Comparison of ENCODE assay signal across 9 mouse cellular contexts in genomic region chr3:98362753-98363152, GRCm38 (mm10). TPM values are rescaled to one million over a fixed set of nuclear protein-coding genes. Genes with fewer than 3 reads are reported as not detected.
DNase-seq lines count a peak whose midpoint lies in the region; ATAC-seq and TF ChIP-seq lines count a peak whose summit lies in the region.
"Had no signal": no experiment of that assay in that cellular context is flagged by ENCODE, and none has a peak within 500 bp of the region (broad histone marks: within the 10 kb centered on the region; RNA-seq: fewer than 3 reads in every experiment).

No protein-coding gene starts in this region.

- no peaks in the 10 kb centered on the region for H3K9me3 ChIP-seq in heart, postnatal 0 days (replicated peaks; ENCODE audit: control insufficient read depth, low read length)
- no peaks in the 10 kb centered on the region for H3K9me3 ChIP-seq in heart, embryonic 11.5 days (replicated peaks; ENCODE audit: control insufficient read depth, low read length)
- no peaks in the 10 kb centered on the region for H3K9me3 ChIP-seq in embryonic facial prominence, embryonic 11.5 days (replicated peaks; ENCODE audit: control insufficient read depth, low read length)
- no peaks in the 10 kb centered on the region for H3K9me3 ChIP-seq in hindbrain, embryonic 16.5 days (ENCODE audit: control insufficient read depth, low read length)

- H3K27me3 ChIP-seq in heart, postnatal 0 days (ENCODE audit: control insufficient read depth, insufficient read depth, low read length), result 0 out of 2 replicates have a peak, but pooled peaks cover 3% of the 10 kb centered on the region
- H3K27me3 ChIP-seq in heart, embryonic 11.5 days (ENCODE audit: control insufficient read depth, insufficient read depth, low read length), result no peaks in the 10 kb centered on the region
- no peaks in the 10 kb centered on the region for H3K27me3 ChIP-seq in thymus, adult 2 months (ENCODE audit: control insufficient read depth, insufficient read depth, low read length)
- H3K27me3 ChIP-seq in embryonic facial prominence, embryonic 11.5 days (ENCODE audit: control insufficient read depth, insufficient read depth, low read length), result no peaks in the 10 kb centered on the region
- no peaks in the 10 kb centered on the region for H3K27me3 ChIP-seq in hindbrain, embryonic 16.5 days (replicated peaks; ENCODE audit: control insufficient read depth, insufficient read depth, low read length)

- H3K36me3 ChIP-seq in heart, postnatal 0 days (replicated peaks; ENCODE audit: control insufficient read depth, insufficient read depth, low read length), result no peaks in the 10 kb centered on the region
- H3K36me3 ChIP-seq in heart, embryonic 11.5 days (ENCODE audit: control insufficient read depth, insufficient read depth, low read length), result no peaks in the 10 kb centered on the region
- no peaks in the 10 kb centered on the region for H3K36me3 ChIP-seq in thymus, adult 2 months (ENCODE audit: control insufficient read depth, insufficient read depth, low read length)
- no peaks in the 10 kb centered on the region for H3K36me3 ChIP-seq in embryonic facial prominence, embryonic 11.5 days (replicated peaks; ENCODE audit: control insufficient read depth, insufficient read depth, low read depth, low read length)
- H3K36me3 ChIP-seq in hindbrain, embryonic 16.5 days (ENCODE audit: control insufficient read depth, insufficient read depth, low read length), result no peaks in the 10 kb centered on the region

- 0 out of 2 replicates have a peak, but pooled peaks have one; percentile 41 for ATAC-seq in heart, postnatal 0 days (ENCODE audit: insufficient read depth, low read depth)
- ATAC-seq in heart, embryonic 11.5 days (replicated peaks; ENCODE audit: insufficient number of reproducible peaks, low FRiP score, low TSS enrichment), result no peak
- ATAC-seq in embryonic facial prominence, embryonic 11.5 days (replicated peaks; ENCODE audit: insufficient number of reproducible peaks, low FRiP score, low TSS enrichment, low read depth), result no peak
- no peak for ATAC-seq in hindbrain, embryonic 16.5 days

- WGBS in heart, postnatal 0 days, result 19% methylated on average over 2 of the region's 2 CpGs
- WGBS in heart, embryonic 11.5 days (ENCODE audit: insufficient replicate concordance), result 33% methylated on average over 2 of the region's 2 CpGs
- WGBS in thymus, adult 2 months, result 34% methylated on average over 2 of the region's 2 CpGs
- 33% methylated on average over 2 of the region's 2 CpGs for WGBS in embryonic facial prominence, embryonic 11.5 days
- 42% methylated on average over 2 of the region's 2 CpGs for WGBS in hindbrain, embryonic 16.5 days

- no peak overlapping the region for H3K27ac ChIP-seq in heart, postnatal 0 days (ENCODE audit: low read depth)
- no peak overlapping the region for H3K27ac ChIP-seq in heart, embryonic 11.5 days (ENCODE audit: low read depth, low read length)
- no peak overlapping the region for H3K27ac ChIP-seq in thymus, adult 2 months (ENCODE audit: control insufficient read depth, insufficient read depth, low read length)
- no peak overlapping the region for H3K27ac ChIP-seq in embryonic facial prominence, embryonic 11.5 days (replicated peaks; ENCODE audit: low read depth, low read length)
- H3K27ac ChIP-seq in hindbrain, embryonic 16.5 days (ENCODE audit: low read depth, low read length), result no peak overlapping the region

- TF ChIP-seq POLR2A in thymus, adult 2 months (IDR thresholded peaks at IDR 0.05; ENCODE audit: control insufficient read depth, extremely low read depth, insufficient read depth, low read length, poor library complexity), result no peak

- TF ChIP-seq EP300 in heart, postnatal 0 days (IDR thresholded peaks at IDR 0.05; ENCODE audit: low read depth), result no peak

- DNase-seq in heart, postnatal 0 days (ENCODE audit: low spot score), result peak; percentile 38
- DNase-seq in thymus, adult 2 months, result peak; percentile 28
- no peak for DNase-seq in thymus, postnatal 4 days
- DNase-seq in embryonic facial prominence, embryonic 11.5 days (ENCODE audit: low spot score), result peak; percentile 49
- DNase-seq in MN1 (ENCODE audit: low spot score), result no peak
- DNase-seq in layer of hippocampus, postnatal 25 days (ENCODE audit: extremely low spot score in 1 of 2, low spot score in 1 of 2), result no peak

- no peak overlapping the region for H3K4me3 ChIP-seq in heart, postnatal 0 days (ENCODE audit: low read depth, low read length)
- H3K4me3 ChIP-seq in heart, embryonic 11.5 days (ENCODE audit: low read depth, low read length), result no peak overlapping the region
- H3K4me3 ChIP-seq in thymus, adult 2 months (ENCODE audit: control insufficient read depth, insufficient read depth, low read length), result no peak overlapping the region
- H3K4me3 ChIP-seq in embryonic facial prominence, embryonic 11.5 days (ENCODE audit: low read depth, low read length), result no peak overlapping the region
- no peak overlapping the region for H3K4me3 ChIP-seq in hindbrain, embryonic 16.5 days (ENCODE audit: low read length)
- H3K4me3 ChIP-seq: myocyte had no signal

- H3K4me2 ChIP-seq in heart, postnatal 0 days (ENCODE audit: low read depth, low read length), result no peak overlapping the region
- H3K4me2 ChIP-seq in heart, embryonic 11.5 days, result no peak overlapping the region
- H3K4me2 ChIP-seq in embryonic facial prominence, embryonic 11.5 days (ENCODE audit: low read depth, low read length), result no peak overlapping the region
- no peak overlapping the region for H3K4me2 ChIP-seq in hindbrain, embryonic 16.5 days (ENCODE audit: low read length)

- no peaks in the 10 kb centered on the region for H3K4me1 ChIP-seq in heart, postnatal 0 days (ENCODE audit: control insufficient read depth, insufficient read depth)
- no peaks in the 10 kb centered on the region for H3K4me1 ChIP-seq in heart, embryonic 11.5 days (ENCODE audit: control insufficient read depth, insufficient read depth, low read length)
- no peaks in the 10 kb centered on the region for H3K4me1 ChIP-seq in thymus, adult 2 months (replicated peaks; ENCODE audit: control insufficient read depth, insufficient read depth, low read length)
- H3K4me1 ChIP-seq in embryonic facial prominence, embryonic 11.5 days (ENCODE audit: control insufficient read depth, insufficient read depth, low read length), result no peaks in the 10 kb centered on the region
- no peaks in the 10 kb centered on the region for H3K4me1 ChIP-seq in hindbrain, embryonic 16.5 days (ENCODE audit: control insufficient read depth, insufficient read depth, low read depth, low read length)

- no peak overlapping the region for H3K9ac ChIP-seq in heart, postnatal 0 days (replicated peaks; ENCODE audit: low read depth, low read length)
- H3K9ac ChIP-seq in heart, embryonic 11.5 days (ENCODE audit: low read depth, low read length), result no peak overlapping the region
- H3K9ac ChIP-seq in embryonic facial prominence, embryonic 11.5 days (replicated peaks; ENCODE audit: low read length), result no peak overlapping the region
- no peak overlapping the region for H3K9ac ChIP-seq in hindbrain, embryonic 16.5 days (ENCODE audit: low read depth, low read length)

- TF ChIP-seq CTCF in heart, postnatal 0 days (IDR thresholded peaks at IDR 0.05; ENCODE audit: low read depth), result peak; percentile 74
- TF ChIP-seq CTCF in thymus, adult 2 months (IDR thresholded peaks at IDR 0.05; ENCODE audit: borderline replicate concordance, control insufficient read depth, extremely low read depth, insufficient read depth, low read length, poor library complexity), result no peak

RNA-seq across cellular contexts. Expression of gene Zfp697, which starts 19.5 kb away (rescaled TPM):
- total RNA-seq in heart, postnatal 0 days (2014; rRNA removed; ENCODE audit: low replicate concordance), result 10.4 and 20.8 TPM in 2 replicates
- polyA plus RNA-seq in heart, postnatal 0 days (2015; fragmentation: Nextera tagmentation; extraction: Ambion mirVana), result 9.4 and 9.6 TPM in 2 replicates
- polyA plus RNA-seq in heart, embryonic 11.5 days (2014; fragmentation: Nextera tagmentation; extraction: Ambion mirVana), result 8.2 and 12.1 TPM in 2 replicates
- 0.66 and 0.96 TPM in 2 replicates for polyA plus RNA-seq in thymus, adult 2 months (2012; rRNA removed)
- polyA plus RNA-seq in embryonic facial prominence, embryonic 11.5 days (2014; fragmentation: Nextera tagmentation; extraction: Ambion mirVana), result 9.7 and 9.9 TPM in 2 replicates
- 10 to 100 TPM; 24.0 to 27.7 TPM for total RNA-seq in layer of hippocampus, postnatal 25 days (2021)
- 14.4 and 15.1 TPM in 2 replicates for polyA plus RNA-seq in hindbrain, embryonic 16.5 days (2015; fragmentation: Nextera tagmentation; extraction: Ambion mirVana)

RNA-seq across cellular contexts. Expression of gene Phgdh, which starts 23.0 kb away (rescaled TPM):
- total RNA-seq in heart, postnatal 0 days (2014; rRNA removed; ENCODE audit: low replicate concordance), result 19.7 and 43.2 TPM in 2 replicates
- polyA plus RNA-seq in heart, postnatal 0 days (2015; fragmentation: Nextera tagmentation; extraction: Ambion mirVana), result 15.2 and 15.5 TPM in 2 replicates
- polyA plus RNA-seq in heart, embryonic 11.5 days (2014; fragmentation: Nextera tagmentation; extraction: Ambion mirVana), result 116 and 119 TPM in 2 replicates
- 213 and 232 TPM in 2 replicates for polyA plus RNA-seq in thymus, adult 2 months (2012; rRNA removed)
- polyA plus RNA-seq in embryonic facial prominence, embryonic 11.5 days (2014; fragmentation: Nextera tagmentation; extraction: Ambion mirVana), result 302 and 306 TPM in 2 replicates
- total RNA-seq in layer of hippocampus, postnatal 25 days (2021), result 10 to 100 TPM; 67.5 to 79.6 TPM
- 197 and 219 TPM in 2 replicates for polyA plus RNA-seq in hindbrain, embryonic 16.5 days (2015; fragmentation: Nextera tagmentation; extraction: Ambion mirVana)

Comparison
In these comparisons a context has a peak if more than half of its experiments do, and no peak if none do; other contexts are left out.
1. DNase-seq: peak in heart, postnatal 0 days (single experiment), thymus, adult 2 months (single experiment) and embryonic facial prominence, embryonic 11.5 days (single experiment); none in thymus, postnatal 4 days (single experiment), MN1 (single experiment) and layer of hippocampus, postnatal 25 days (0 of 2).